Mouse (Mus musculus): Measurements from ENCODE around the gene Tln2. TPM values are rescaled to one million over a fixed set of nuclear protein-coding genes. Genes with fewer than 3 reads are reported as not detected.

Tln2 gene
- total RNA-seq, 2 experiments from 2014 or later: 101 to 103 TPM

- intact Hi-C loops (cut with DNase I; ENCODE audit: low total_unique reads): no loop called here
- DNase-seq: no peak
These were observed 317.8 kb downstream of the Tln2 start for GRCm38 (mm10) chr9:67241683-67242082.

GRCm38 (mm10) chr9:67240456-67240855 lies 319.0 kb downstream of the Tln2 start:
- intact Hi-C loops (cut with DNase I; ENCODE audit: low total_unique reads): no loop called here
- peak; percentile 65 for DNase-seq

GRCm38 (mm10) chr9:67236987-67237386 lies 322.5 kb downstream of the Tln2 start:
- intact Hi-C loops (cut with DNase I; ENCODE audit: low total_unique reads): no loop called here
- no peak for DNase-seq

GRCm38 (mm10) chr9:67235441-67236217 lies 323.9 kb downstream of the Tln2 start:
- no peak for DNase-seq
- intact Hi-C loops (cut with DNase I; ENCODE audit: low total_unique reads): no loop called here

- DNase-seq: no peak
- intact Hi-C loops (cut with DNase I; ENCODE audit: low total_unique reads): no loop called here
These were observed 330.5 kb downstream of the Tln2 start for GRCm38 (mm10) chr9:67229033-67229432.

- DNase-seq: peak; percentile 31
- intact Hi-C loops (cut with DNase I; ENCODE audit: low total_unique reads): loop anchor here (5.0 kb wide), 1 partner anchor 52 kb away; no protein-coding TSS in a partner anchor
These were observed 339.1 kb downstream of the Tln2 start for GRCm38 (mm10) chr9:67220388-67220787.

- intact Hi-C loops (cut with DNase I; ENCODE audit: low total_unique reads): no loop called here
- DNase-seq: peak; percentile 31
These were observed 341.5 kb downstream of the Tln2 start for GRCm38 (mm10) chr9:67218001-67218400.

GRCm38 (mm10) chr9:67214191-67214985 lies 345.1 kb downstream of the Tln2 start:
- intact Hi-C loops (cut with DNase I; ENCODE audit: low total_unique reads): no loop called here
- DNase-seq: no peak

- intact Hi-C loops (cut with DNase I; ENCODE audit: low total_unique reads): no loop called here
- peak; percentile 83 for DNase-seq
These were observed 346.2 kb downstream of the Tln2 start for GRCm38 (mm10) chr9:67213275-67213674.

GRCm38 (mm10) chr9:67211220-67211619 lies 348.3 kb downstream of the Tln2 start:
- DNase-seq: no peak
- intact Hi-C loops (cut with DNase I; ENCODE audit: low total_unique reads): no loop called here

GRCm38 (mm10) chr9:67209451-67209850 lies 350.1 kb downstream of the Tln2 start:
- no peak for DNase-seq
- intact Hi-C loops (cut with DNase I; ENCODE audit: low total_unique reads): no loop called here

- DNase-seq: no peak
- intact Hi-C loops (cut with DNase I; ENCODE audit: low total_unique reads): no loop called here
These were observed 351.1 kb downstream of the Tln2 start for GRCm38 (mm10) chr9:67208420-67208819.

GRCm38 (mm10) chr9:67205175-67205574 lies 354.3 kb downstream of the Tln2 start:
- intact Hi-C loops (cut with DNase I; ENCODE audit: low total_unique reads): no loop called here
- no peak for DNase-seq

- DNase-seq: no peak
- intact Hi-C loops (cut with DNase I; ENCODE audit: low total_unique reads): no loop called here
These were observed 362.9 kb downstream of the Tln2 start for GRCm38 (mm10) chr9:67196609-67197008.

GRCm38 (mm10) chr9:67195306-67195705 lies 364.2 kb downstream of the Tln2 start:
- DNase-seq: no peak
- intact Hi-C loops (cut with DNase I; ENCODE audit: low total_unique reads): no loop called here

GRCm38 (mm10) chr9:67191488-67192331 lies 367.8 kb downstream of the Tln2 start:
- intact Hi-C loops (cut with DNase I; ENCODE audit: low total_unique reads): no loop called here
- DNase-seq: peak; percentile 52

GRCm38 (mm10) chr9:67187686-67188085 lies 371.8 kb downstream of the Tln2 start:
- intact Hi-C loops (cut with DNase I; ENCODE audit: low total_unique reads): no loop called here
- DNase-seq: peak; percentile 46

- no peak for DNase-seq
- intact Hi-C loops (cut with DNase I; ENCODE audit: low total_unique reads): no loop called here
These were observed 372.3 kb downstream of the Tln2 start for GRCm38 (mm10) chr9:67187182-67187581.

GRCm38 (mm10) chr9:67184556-67184955 lies 374.9 kb downstream of the Tln2 start:
- no peak for DNase-seq
- intact Hi-C loops (cut with DNase I; ENCODE audit: low total_unique reads): no loop called here

GRCm38 (mm10) chr9:67183520-67183919 lies 376.0 kb downstream of the Tln2 start:
- intact Hi-C loops (cut with DNase I; ENCODE audit: low total_unique reads): no loop called here

More at GRCm38 (mm10) chr9:67183520-67183919, 376.0 kb downstream of the Tln2 start:
- DNase-seq: no peak
